Mouse (Mus musculus) G1E (cell line): Measurements from ENCODE around the gene Apol9b.
"Not testable (repeated sequence)": the region's sequence is repeated elsewhere in the genome, so short reads cannot be mapped to it uniquely, and the experiment has no call there.

Experiments used
- CTCF ChIP-seq: IDR thresholded peaks from 2 replicates; pipeline ENCODE4 v1.5.1; 2012; ENCODE audit warnings: low read depth, low read length, inconsistent platforms, mixed read lengths
- GATA1 ChIP-seq: IDR thresholded peaks from 2 replicates; pipeline ENCODE4 v1.6.1; 2012; ENCODE audit warnings: borderline replicate concordance, low read length, inconsistent platforms, mixed read lengths
- POLR2AphosphoS5 ChIP-seq: IDR thresholded peaks from 2 replicates; pipeline ENCODE4 v1.6.1; 2012; ENCODE audit warnings: low read depth, low read length, inconsistent platforms; ENCODE audit not compliant: insufficient replicate concordance
- TAL1 ChIP-seq: conservative IDR thresholded peaks from 2 replicates; pipeline ENCODE4 v1.6.1; 2012; ENCODE audit warnings: low read depth, low read length, inconsistent platforms, mixed read lengths

GRCm38 (mm10) chr15:77721509-77721908, 7.3 kb upstream of the Apol9b start:
- not testable (repeated sequence) for TF ChIP-seq CTCF, GATA1, POLR2AphosphoS5, TAL1
